Mouse (Mus musculus) frontal cortex, postnatal 36 days (tissue): ENCODE measurements around the gene B3gnt7.

Source experiments
- DNase-seq, 2 experiments: peaks; one replicate each; pipeline ENCODE4 v3.0.0; 2022; ENCODE audit warnings: low spot score in 2 of 2

Gene B3gnt7

GRCm38 (mm10) chr1:86343969-86344861 is 41.6 kb downstream of the B3gnt7 start:
- no peak for DNase-seq

- DNase-seq = no peak
Observed at GRCm38 (mm10) chr1:86345069-86345468, 42.4 kb downstream of the B3gnt7 start.

GRCm38 (mm10) chr1:86345956-86346355 is 43.3 kb downstream of the B3gnt7 start:
- DNase-seq = no peak

DNA sequence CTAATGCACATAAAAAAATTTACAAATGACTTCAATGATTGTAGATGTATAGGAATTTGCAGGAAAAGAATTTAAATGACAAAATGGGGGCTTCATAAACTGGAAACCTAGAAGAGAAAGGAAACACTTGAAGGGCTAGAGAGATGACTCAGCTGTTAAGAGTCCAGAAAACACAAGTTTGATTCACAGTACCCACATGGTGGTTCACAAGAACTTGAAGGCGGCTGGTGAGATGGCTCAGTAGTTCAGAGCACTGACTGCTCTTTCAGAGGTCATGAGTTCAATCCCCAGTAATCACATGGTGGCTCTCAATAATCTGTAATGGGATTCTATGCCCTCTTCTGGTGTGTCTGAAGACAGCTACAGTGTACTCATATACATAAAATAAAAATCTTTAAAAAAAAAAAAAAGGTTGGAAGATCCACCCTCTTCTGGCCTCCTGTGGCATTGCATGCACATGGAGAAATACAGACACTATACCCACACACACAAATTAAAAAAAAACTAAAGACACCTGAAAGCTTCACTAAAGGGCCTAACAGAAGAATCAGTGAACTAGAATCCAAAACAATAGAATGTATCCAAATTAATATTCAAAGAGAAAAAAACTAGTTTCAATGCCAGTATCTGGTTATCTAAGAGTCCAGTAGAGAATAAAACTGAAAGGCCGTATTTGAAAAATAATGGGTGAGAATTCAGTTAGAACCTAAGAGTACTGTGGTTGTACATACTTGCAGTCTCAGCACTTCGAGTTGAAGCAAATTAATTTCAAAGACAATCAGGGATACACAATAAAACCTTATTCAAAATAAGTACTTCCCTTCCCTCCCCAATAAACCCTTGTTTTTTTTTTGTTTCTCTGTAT is 44.5 kb downstream of the B3gnt7 start:
- no peak for DNase-seq

DNA sequence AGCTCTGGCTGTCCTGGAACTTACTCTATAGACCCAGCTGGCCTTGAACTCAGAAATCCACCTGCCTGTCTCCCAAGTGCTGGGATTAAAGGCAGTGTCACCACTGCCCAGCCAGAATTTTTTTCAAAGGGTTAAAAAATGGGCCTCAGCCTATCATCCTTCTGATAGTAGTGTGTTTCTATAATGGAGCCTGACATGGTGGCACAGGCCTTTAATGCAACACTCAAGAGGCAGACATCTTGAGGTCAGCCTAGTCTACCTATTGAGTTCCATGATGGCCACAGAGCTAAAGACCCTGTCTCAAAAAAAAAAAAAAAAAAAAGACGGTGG is 45.0 kb downstream of the B3gnt7 start:
- DNase-seq = no peak

DNA sequence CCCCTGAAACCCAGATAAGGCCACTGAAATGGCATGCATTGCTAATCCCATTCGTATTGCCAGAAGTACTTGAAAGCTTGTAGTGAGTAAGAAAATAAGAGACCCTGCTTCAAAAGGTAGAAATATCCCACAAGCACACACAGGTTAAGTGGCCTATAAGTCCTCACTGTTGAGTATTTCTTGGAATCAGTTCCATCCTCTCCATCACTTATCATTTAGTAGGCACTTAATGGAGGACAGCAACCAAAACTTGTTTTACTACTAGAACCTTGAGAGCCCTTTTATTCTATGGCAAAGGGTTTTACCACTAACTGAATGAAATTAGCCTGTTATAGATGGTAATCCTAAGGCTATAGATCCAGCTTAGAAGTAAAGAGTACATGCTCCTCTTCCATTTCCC is 45.5 kb downstream of the B3gnt7 start:
- no peak for DNase-seq

DNA sequence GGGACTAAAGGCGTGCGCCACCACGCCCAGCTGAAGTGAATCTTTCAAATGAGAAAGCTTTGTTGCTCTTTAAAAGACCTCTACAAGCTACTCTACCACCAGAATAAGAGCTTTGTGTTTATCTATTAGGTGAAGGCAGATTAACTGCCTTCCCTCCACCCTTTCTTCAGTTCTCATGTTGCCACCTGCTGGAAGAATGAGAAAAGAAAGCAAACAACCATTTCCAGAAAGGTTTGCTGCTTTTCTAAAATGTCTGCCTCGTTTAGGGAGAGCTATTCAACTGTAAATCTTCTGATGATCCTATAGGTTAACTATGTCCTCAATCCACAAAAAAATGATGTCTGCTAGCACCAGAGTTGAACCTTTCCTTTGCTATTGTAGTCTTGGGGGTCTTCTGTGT is 46.2 kb downstream of the B3gnt7 start:
- no peak for DNase-seq

- no peak for DNase-seq
Observed at GRCm38 (mm10) chr1:86349201-86349600, 46.6 kb downstream of the B3gnt7 start.

DNA sequence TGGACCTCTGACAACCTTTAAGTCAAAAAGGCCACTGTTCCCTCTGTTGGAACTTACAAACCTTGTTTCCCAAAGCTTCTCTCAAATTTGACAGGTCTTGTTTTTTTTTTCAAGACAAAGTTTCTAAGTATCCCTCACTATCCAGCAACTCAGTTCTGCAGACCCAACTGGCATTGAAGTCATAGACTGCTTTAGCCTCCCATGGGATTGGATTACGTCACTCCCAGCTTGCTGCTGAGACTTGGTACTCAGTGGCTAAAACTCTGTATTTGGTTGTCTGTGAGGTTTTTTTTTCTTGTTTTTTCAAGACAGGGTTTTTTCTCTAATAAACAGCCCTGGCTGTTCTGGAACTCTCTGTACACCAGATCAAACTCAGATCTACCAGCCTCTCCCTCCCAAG is 47.1 kb downstream of the B3gnt7 start:
- DNase-seq = no peak

- no peak for DNase-seq
Observed at GRCm38 (mm10) chr1:86350576-86350975, 47.9 kb downstream of the B3gnt7 start.

- no peak for DNase-seq
Observed at GRCm38 (mm10) chr1:86354186-86354585, 51.6 kb downstream of the B3gnt7 start.
